Mouse (Mus musculus): ENCODE data around the gene Sez6. TPM values are rescaled to one million over a fixed set of nuclear protein-coding genes. Genes with fewer than 3 reads are reported as not detected.

Gene Sez6
- total RNA-seq (2021): 100 to 1,000 TPM; 127 to 157 TPM
- long read RNA-seq, experiment 1, full-length matches to known transcripts: 95 of 244 reads
- long read RNA-seq, experiment 1, partial matches to known transcripts: 75 of 244 reads
- long read RNA-seq, experiment 1, other reads (novel, unspliced or antisense): 74 of 244 reads
- long read RNA-seq, experiment 2, full-length matches to known transcripts: 87 of 224 reads
- long read RNA-seq, experiment 2, partial matches to known transcripts: 65 of 224 reads
- long read RNA-seq, experiment 2, other reads (novel, unspliced or antisense): 72 of 224 reads

DNA sequence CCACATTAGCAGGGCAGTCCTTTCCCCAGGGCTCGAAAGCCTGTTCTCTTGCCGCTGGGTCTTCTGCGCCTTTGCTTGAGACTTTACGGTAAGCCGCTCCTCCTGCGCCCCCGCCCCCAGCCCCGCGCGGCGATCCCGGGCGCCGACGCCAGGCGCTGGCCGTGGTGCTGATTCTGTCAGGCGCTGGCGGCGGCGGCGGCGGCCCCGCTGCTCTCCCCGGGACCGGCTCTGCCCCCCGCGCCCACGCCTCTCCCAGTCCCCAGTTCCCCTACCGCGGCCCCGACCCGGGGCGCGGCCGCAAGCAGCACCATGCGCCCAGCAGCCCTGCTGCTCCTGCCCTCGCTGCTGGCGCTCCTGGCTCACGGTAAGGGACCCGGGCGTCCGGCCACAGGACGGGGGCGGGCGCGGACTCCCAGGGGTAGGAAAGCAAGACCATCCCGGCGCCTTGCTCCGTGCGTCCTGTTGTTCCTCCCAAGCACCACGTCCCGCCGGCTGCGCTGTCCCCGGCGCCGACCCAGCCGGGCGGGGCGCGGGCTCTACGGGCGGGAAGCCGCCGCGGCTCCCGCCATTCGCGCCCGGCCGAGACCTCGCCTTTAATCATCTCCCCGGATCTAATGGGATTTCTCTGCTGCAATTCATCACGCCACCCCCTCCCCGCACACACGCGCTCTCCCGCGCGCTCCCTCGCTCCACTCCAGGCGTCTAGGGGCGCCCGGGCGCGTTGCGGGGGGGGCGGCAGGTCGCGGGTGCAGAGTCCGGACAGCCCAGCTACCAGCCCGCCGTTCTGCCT, at the start of gene Sez6:
Gene Sez6 (plus strand): TSS at position 50 of the 790 bp plus-strand sequence.
- H3K27ac ChIP-seq: peak within 1 kb of the TSS; percentile 92
- peak; percentile 63 for TF ChIP-seq CTCF (IDR thresholded peaks at IDR 0.05)
- peak within 1 kb of the TSS; percentile 77 for H3K4me3 ChIP-seq
- peak; percentile 82 to 86 for DNase-seq (ENCODE audit: extremely low spot score in 1 of 2, low spot score in 2 of 2)
- intact Hi-C loops (cut with DNase I): loop anchor here (5.0 kb wide), 1 partner anchor 34 kb away; no protein-coding TSS in a partner anchor

DNA sequence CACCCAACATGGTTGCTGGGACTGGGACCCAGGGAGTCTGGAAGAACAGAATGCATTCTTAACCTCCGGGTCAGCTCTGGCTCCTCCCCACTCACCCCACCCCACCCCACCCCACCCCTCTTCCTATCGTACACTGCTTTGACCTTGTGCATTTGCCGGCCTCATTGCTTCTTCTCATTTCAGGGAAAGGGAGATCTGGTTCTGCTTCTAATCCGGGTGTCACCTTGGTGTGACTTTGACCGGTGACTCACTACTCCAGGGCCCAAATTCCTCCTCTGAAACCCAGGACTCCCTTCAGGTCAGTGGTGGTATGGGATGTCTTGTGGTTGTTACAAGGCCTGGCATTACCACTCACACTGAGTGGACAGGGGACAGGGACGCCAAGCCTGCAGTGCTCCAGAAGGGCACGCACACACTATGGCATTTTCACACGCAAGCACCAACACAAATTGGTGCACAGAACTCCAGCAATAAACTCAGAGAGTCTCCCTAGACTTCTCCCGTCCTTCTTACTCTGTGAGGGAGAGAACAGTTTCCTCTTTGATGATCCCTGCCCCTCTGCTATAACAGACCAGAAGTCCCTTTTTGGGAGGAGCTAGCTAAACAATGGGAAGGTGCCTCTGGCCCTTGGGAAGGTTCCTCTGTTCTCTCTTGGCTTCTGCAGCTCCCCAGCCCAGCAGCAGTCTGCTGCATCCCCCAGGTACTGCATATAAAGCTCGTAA, 45.9 kb upstream of the Sez6 start:
- no peak overlapping the region for H3K27ac ChIP-seq
- intact Hi-C loops (cut with DNase I): no loop called here

GRCm38 (mm10) chr11:77885246-77885575, 45.4 kb upstream of the Sez6 start:
- no peak overlapping the region for H3K27ac ChIP-seq
- DNase-seq (ENCODE audit: extremely low spot score in 1 of 2, low spot score in 2 of 2): no peak
- H3K4me3 ChIP-seq: no peak overlapping the region
- no peak for TF ChIP-seq CTCF (IDR thresholded peaks at IDR 0.05)
- intact Hi-C loops (cut with DNase I): no loop called here

More for the DNA sequence above, 45.9 kb upstream of the Sez6 start:
- TF ChIP-seq CTCF (IDR thresholded peaks at IDR 0.05): no peak
- no peak overlapping the region for H3K4me3 ChIP-seq
- no peak for DNase-seq (ENCODE audit: extremely low spot score in 1 of 2, low spot score in 2 of 2)

DNA sequence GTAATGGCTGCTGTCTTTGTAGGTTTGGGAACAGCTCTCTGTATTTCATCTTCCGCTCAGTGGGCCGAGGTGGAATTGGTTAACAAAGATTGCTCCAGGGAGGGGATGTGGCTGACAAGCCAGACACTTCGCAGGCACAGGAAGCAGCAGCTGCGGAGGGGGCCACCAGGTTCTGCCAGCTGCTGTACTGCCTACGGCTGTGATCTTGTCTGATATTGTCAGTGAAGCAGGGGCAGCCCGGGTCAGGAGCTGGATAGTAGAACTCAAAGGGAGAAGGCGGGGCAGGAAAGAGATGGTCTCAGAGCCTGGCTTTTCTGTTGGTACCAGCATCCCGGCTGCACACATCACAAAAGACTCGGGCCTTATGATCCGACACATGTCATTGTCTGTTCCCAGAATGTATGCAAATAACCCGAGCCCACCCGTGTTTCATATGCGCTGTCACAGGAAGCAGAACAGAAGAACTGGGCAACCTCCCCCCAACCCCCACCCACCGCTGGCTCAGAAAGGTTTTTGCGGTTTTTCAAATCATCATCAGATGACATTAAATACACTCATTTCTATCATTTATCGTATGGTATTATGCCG, 43.1 kb upstream of the Sez6 start:
- Histone ChIP-seq H3K4me3 (no peak overlapping the region), H3K27ac (peak overlapping the region; percentile 11)
- DNase-seq (ENCODE audit: extremely low spot score in 1 of 2, low spot score in 2 of 2): no peak
- intact Hi-C loops (cut with DNase I): no loop called here
- no peak for TF ChIP-seq CTCF (IDR thresholded peaks at IDR 0.05)

GRCm38 (mm10) chr11:77888846-77889245, 41.8 kb upstream of the Sez6 start:
- intact Hi-C loops (cut with DNase I): no loop called here
- no peak for DNase-seq (ENCODE audit: extremely low spot score in 1 of 2, low spot score in 2 of 2)
- no peak overlapping the region for H3K4me3 ChIP-seq
- H3K27ac ChIP-seq: no peak overlapping the region
- no peak for TF ChIP-seq CTCF (IDR thresholded peaks at IDR 0.05)

GRCm38 (mm10) chr11:77889484-77889883, 41.1 kb upstream of the Sez6 start:
- intact Hi-C loops (cut with DNase I): no loop called here
- H3K27ac ChIP-seq: no peak overlapping the region

GRCm38 (mm10) chr11:77890648-77891258, 39.8 kb upstream of the Sez6 start:
- no peak overlapping the region for H3K27ac ChIP-seq
- no peak for TF ChIP-seq CTCF (IDR thresholded peaks at IDR 0.05)
- DNase-seq (ENCODE audit: extremely low spot score in 1 of 2, low spot score in 2 of 2): no peak
- intact Hi-C loops (cut with DNase I): no loop called here
- H3K4me3 ChIP-seq: no peak overlapping the region

More at GRCm38 (mm10) chr11:77889484-77889883, 41.1 kb upstream of the Sez6 start:
- no peak overlapping the region for H3K4me3 ChIP-seq
- no peak for TF ChIP-seq CTCF (IDR thresholded peaks at IDR 0.05)
- DNase-seq (ENCODE audit: extremely low spot score in 1 of 2, low spot score in 2 of 2): no peak

DNA sequence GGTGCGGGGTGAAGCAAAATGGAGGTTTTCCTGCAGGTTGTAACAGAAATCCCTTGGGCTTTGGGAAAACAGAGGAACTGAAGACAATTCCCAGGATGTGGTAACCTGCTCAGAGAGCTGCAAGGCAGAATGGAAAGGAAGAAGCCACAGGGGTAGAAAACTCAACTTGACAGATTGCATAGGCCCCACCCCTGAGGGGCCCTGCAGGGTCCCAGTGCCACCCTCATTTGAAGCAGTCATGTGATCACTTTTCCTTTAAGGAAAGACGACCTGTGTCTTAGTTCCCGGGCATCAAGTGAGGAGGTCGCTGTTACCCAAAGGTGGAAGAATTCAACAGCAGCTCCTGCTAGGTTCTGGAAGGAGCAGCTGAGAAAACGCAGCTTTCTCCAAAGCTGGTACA, 37.7 kb upstream of the Sez6 start:
- intact Hi-C loops (cut with DNase I): no loop called here
- no peak overlapping the region for H3K4me3 ChIP-seq

GRCm38 (mm10) chr11:77893283-77893682, 37.3 kb upstream of the Sez6 start:
- peak overlapping the region; percentile 74 for H3K27ac ChIP-seq
- intact Hi-C loops (cut with DNase I): no loop called here
- no peak for DNase-seq (ENCODE audit: extremely low spot score in 1 of 2, low spot score in 2 of 2)
- TF ChIP-seq CTCF (IDR thresholded peaks at IDR 0.05): no peak
- no peak overlapping the region for H3K4me3 ChIP-seq

More for the DNA sequence above, 37.7 kb upstream of the Sez6 start:
- no peak for TF ChIP-seq CTCF (IDR thresholded peaks at IDR 0.05)
- peak overlapping the region; percentile 74; the same call in 1 of the 2 replicates for H3K27ac ChIP-seq
- no peak for DNase-seq (ENCODE audit: extremely low spot score in 1 of 2, low spot score in 2 of 2)

DNA sequence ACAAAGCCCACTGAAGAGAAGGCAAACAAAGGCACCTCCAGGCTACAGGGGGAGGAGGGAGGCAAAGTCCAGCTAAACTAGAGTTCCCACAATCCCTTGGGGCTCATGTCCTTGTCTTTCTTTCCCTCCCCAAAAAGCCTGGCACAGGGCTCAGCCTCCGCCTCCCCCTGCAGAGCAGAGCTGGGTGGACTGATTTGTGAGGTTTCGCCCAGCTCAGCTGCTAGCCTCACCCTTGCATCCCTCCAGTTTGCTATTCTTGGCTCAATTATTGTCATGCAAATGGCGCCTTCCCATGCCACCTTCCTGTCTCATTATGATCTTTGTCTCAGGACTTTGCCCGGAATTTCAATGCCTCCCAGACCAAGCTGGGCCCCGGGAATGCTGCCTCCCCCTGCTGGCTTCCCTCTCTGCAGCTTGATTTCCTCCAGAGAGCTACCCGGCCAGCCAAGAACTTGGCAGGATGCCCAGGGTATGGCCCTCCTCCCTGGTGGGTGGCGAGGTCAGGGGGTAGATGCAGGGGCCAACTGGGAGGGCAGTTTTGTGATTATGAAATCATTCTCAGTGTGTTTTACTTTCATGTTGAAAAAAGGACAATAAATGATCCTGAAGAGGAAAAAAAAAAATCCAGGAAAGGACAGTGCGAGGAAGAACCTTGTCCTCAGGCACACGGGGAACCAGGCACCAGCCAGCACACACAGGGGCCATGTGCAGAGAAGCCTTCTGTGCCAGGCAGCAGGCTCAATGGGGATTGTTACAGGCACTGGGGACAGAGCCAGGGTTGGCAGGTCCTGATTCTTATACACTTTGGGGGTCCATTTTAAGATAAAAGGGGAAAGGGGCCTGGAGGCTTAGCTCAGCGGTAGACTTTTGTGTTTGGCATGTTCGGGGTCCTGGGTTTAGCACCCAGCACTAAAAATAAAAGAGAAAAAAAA, 36.5 kb upstream of the Sez6 start, which contains the start of gene Pipox:
Gene Pipox (minus strand): TSS at position 310 of the 932 bp plus-strand sequence.
- peak within 1 kb of the TSS; percentile 74 for H3K27ac ChIP-seq
- DNase-seq (ENCODE audit: extremely low spot score in 1 of 2, low spot score in 2 of 2): peak; percentile 62 to 79
- intact Hi-C loops (cut with DNase I): no loop called here
- no peak within 1 kb of the TSS for H3K4me3 ChIP-seq
- peak; percentile 44 for TF ChIP-seq CTCF (IDR thresholded peaks at IDR 0.05)
